Mouse (Mus musculus) hindbrain, embryonic 10.5 days (tissue): ENCODE data around the gene Sdf4. TPM values are rescaled to one million over a fixed set of nuclear protein-coding genes. Genes with fewer than 3 reads are reported as not detected.

Source experiments
- DNase-seq: peaks from one replicate; pipeline ENCODE4 v3.0.0-alpha.2; 2017; ENCODE audit warnings: low spot score
- H3K27ac ChIP-seq: fragments of 300-500 bp; sonication (generic); 2 replicates; pipeline ENCODE4 v1.5.1; 2016; ENCODE audit warnings: mild to moderate bottlenecking, moderate library complexity
- H3K27me3 ChIP-seq: fragments of 300-500 bp; sonication (generic); 2 replicates; pipeline ENCODE4 v1.6.1; 2016; ENCODE audit warnings: mild to moderate bottlenecking; ENCODE audit not compliant: poor library complexity, insufficient read depth, severe bottlenecking
- H3K36me3 ChIP-seq: fragments of 300-500 bp; sonication (generic); 2 replicates; pipeline ENCODE4 v1.6.1; 2016; ENCODE audit warnings: mild to moderate bottlenecking, moderate library complexity
- H3K4me1 ChIP-seq: fragments of 300-500 bp; sonication (generic); replicated peaks from 2 replicates; pipeline ENCODE4 v1.6.1; 2016; ENCODE audit warnings: mild to moderate bottlenecking
- H3K4me3 ChIP-seq: fragments of 300-500 bp; sonication (generic); 2 replicates; pipeline ENCODE4 v1.5.1; 2016; ENCODE audit warnings: mild to moderate bottlenecking, moderate library complexity
- H3K9me3 ChIP-seq: fragments of 300-500 bp; sonication (generic); 2 replicates; pipeline ENCODE4 v1.6.1; 2016; ENCODE audit warnings: mild to moderate bottlenecking, moderate library complexity
- WGBS: fragments of 180-500 bp; shearing (Covaris S2); methylation state at CpG from one replicate; pipeline ENCODE4 v1.1.7; 2016; 5-methylcytosine and 5-hydroxymethylcytosine counted together
- polyA plus RNA-seq: library from polyadenylated mRNA; unstranded; fragments of >200 nt; fragmentation: Nextera tagmentation; extraction: Ambion mirVana; gene quantifications from 2 replicates; pipeline ENCODE4 v1.2.1, GENCODE M21; 2016

The Sdf4 gene
- 131 and 135 TPM in 2 replicates for polyA plus RNA-seq

- peak; percentile 87 for DNase-seq
- under 1% methylated on average over 99 of the region's 99 CpGs for WGBS
- H3K4me3 ChIP-seq, result peak within 1 kb of the TSS; percentile 91
- peak within 1 kb of the TSS; percentile 97 for H3K27ac ChIP-seq
- H3K4me1 ChIP-seq, result peaks cover 36% of the 10 kb centered on the region
- H3K27me3 ChIP-seq, result no peaks in the 10 kb centered on the region
- no peaks in the 10 kb centered on the region for H3K9me3 ChIP-seq
- H3K36me3 ChIP-seq, result peaks cover 35% of the 10 kb centered on the region
Measured at GRCm38 (mm10) chr4:155992241-155992905, at the start of gene Sdf4, which contains the start of gene B3galt6. Gene Sdf4 (plus strand): TSS chr4:155992872. Gene B3galt6 (minus strand): TSS chr4:155992649.

- peak overlapping the region; percentile 97 for H3K4me3 ChIP-seq
- under 1% methylated on average over 17 of the region's 17 CpGs for WGBS
- peak overlapping the region; percentile 94 for H3K27ac ChIP-seq
- H3K36me3 ChIP-seq, result peaks cover 24% of the 10 kb centered on the region
- H3K4me1 ChIP-seq, result peaks cover 23% of the 10 kb centered on the region
- H3K27me3 ChIP-seq, result no peaks in the 10 kb centered on the region
- H3K9me3 ChIP-seq, result no peaks in the 10 kb centered on the region
- DNase-seq, result no peak
Measured at GRCm38 (mm10) chr4:155943049-155943452, 49.6 kb upstream of the Sdf4 start.

- no peaks in the 10 kb centered on the region for H3K27me3 ChIP-seq
- DNase-seq, result peak; percentile 98
- WGBS, result under 1% methylated on average over 85 of the region's 85 CpGs
- H3K4me1 ChIP-seq, result peaks cover 23% of the 10 kb centered on the region
- H3K9me3 ChIP-seq, result no peaks in the 10 kb centered on the region
- peaks cover 30% of the 10 kb centered on the region for H3K36me3 ChIP-seq
- H3K27ac ChIP-seq, result peak within 1 kb of the TSS; percentile 94
- peak within 1 kb of the TSS; percentile 97 for H3K4me3 ChIP-seq
Measured at GRCm38 (mm10) chr4:155943534-155944249, 49.0 kb upstream of the Sdf4 start, which contains the start of gene Ube2j2. Gene Ube2j2 (plus strand): TSS chr4:155943831.

DNA sequence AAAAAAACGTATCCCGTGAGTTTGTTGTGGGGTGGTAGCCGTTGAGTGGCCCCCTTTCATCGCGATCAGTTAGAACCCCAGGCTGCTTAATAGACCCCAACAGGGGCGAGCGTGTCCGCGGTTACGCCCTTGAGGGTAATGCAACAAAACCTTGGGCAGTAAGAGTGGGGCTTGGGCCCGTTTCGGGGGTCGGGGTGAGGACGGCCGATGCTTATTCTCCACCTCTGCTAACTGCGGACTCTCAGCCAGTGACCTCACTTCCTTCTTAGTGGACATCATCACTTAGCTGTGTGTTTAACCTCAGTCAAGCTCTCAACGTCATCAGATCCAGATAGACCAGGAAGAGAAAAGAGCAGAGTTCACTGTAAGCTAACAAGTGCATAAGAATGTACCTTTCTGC, 48.4 kb upstream of the Sdf4 start:
- Histone ChIP-seq H3K4me3 (peak overlapping the region; percentile 97), H3K27me3 (no peaks in the 10 kb centered on the region), H3K27ac (peak overlapping the region; percentile 94), H3K4me1 (peaks cover 23% of the 10 kb centered on the region), H3K9me3 (no peaks in the 10 kb centered on the region), H3K36me3 (peaks cover 36% of the 10 kb centered on the region)
- WGBS, result 1% methylated on average over 17 of the region's 17 CpGs
- DNase-seq, result no peak

- no peaks in the 10 kb centered on the region for H3K27me3 ChIP-seq
- no peak overlapping the region for H3K4me3 ChIP-seq
- peaks cover 23% of the 10 kb centered on the region for H3K4me1 ChIP-seq
- no peak overlapping the region for H3K27ac ChIP-seq
- H3K36me3 ChIP-seq, result peaks cover 64% of the 10 kb centered on the region
- DNase-seq, result no peak
- no peaks in the 10 kb centered on the region for H3K9me3 ChIP-seq
Measured at GRCm38 (mm10) chr4:155947094-155947493, 45.6 kb upstream of the Sdf4 start.

- Histone ChIP-seq H3K36me3 (peaks cover 83% of the 10 kb centered on the region), H3K4me1 (no peaks in the 10 kb centered on the region), H3K27ac (no peak overlapping the region), H3K9me3 (no peaks in the 10 kb centered on the region), H3K27me3 (no peaks in the 10 kb centered on the region), H3K4me3 (no peak overlapping the region)
- 94% methylated on average over 6 of the region's 6 CpGs for WGBS
- no peak for DNase-seq
Measured at GRCm38 (mm10) chr4:155955491-155955890, 37.2 kb upstream of the Sdf4 start.

GRCm38 (mm10) chr4:155959275-155959674, 33.4 kb upstream of the Sdf4 start:
- 13% methylated on average over 5 of the region's 5 CpGs for WGBS
- Histone ChIP-seq H3K4me3 (no peak overlapping the region), H3K27ac (no peak overlapping the region), H3K27me3 (no peaks in the 10 kb centered on the region), H3K4me1 (peaks cover 26% of the 10 kb centered on the region), H3K9me3 (no peaks in the 10 kb centered on the region), H3K36me3 (peaks cover 60% of the 10 kb centered on the region)
- DNase-seq, result peak; percentile 77

GRCm38 (mm10) chr4:155962167-155962971, 30.3 kb upstream of the Sdf4 start, which contains the start of gene C1qtnf12:
Gene C1qtnf12 (plus strand): TSS chr4:155962318.
- under 1% methylated on average over 42 of the region's 42 CpGs for WGBS
- DNase-seq, result peak; percentile 64
- H3K9me3 ChIP-seq, result no peaks in the 10 kb centered on the region
- peaks cover 55% of the 10 kb centered on the region for H3K36me3 ChIP-seq
- peaks cover 26% of the 10 kb centered on the region for H3K4me1 ChIP-seq
- H3K27ac ChIP-seq, result peak within 1 kb of the TSS; percentile 83
- peak within 1 kb of the TSS; percentile 58 for H3K4me3 ChIP-seq
- H3K27me3 ChIP-seq, result no peaks in the 10 kb centered on the region

- Histone ChIP-seq H3K27me3 (no peaks in the 10 kb centered on the region), H3K4me1 (peaks cover 26% of the 10 kb centered on the region), H3K27ac (peak overlapping the region; percentile 83), H3K9me3 (no peaks in the 10 kb centered on the region), H3K36me3 (peaks cover 48% of the 10 kb centered on the region), H3K4me3 (peak overlapping the region; percentile 58)
- no peak for DNase-seq
- WGBS, result 56% methylated on average over 7 of the region's 7 CpGs
Measured at GRCm38 (mm10) chr4:155963106-155963505, 29.6 kb upstream of the Sdf4 start.

GRCm38 (mm10) chr4:155964396-155964795, 28.3 kb upstream of the Sdf4 start:
- WGBS, result 88% methylated on average over 11 of the region's 11 CpGs
- H3K27ac ChIP-seq, result no peak overlapping the region
- H3K36me3 ChIP-seq, result peaks cover 41% of the 10 kb centered on the region
- H3K4me3 ChIP-seq, result no peak overlapping the region
- no peaks in the 10 kb centered on the region for H3K27me3 ChIP-seq
- H3K4me1 ChIP-seq, result peaks cover 26% of the 10 kb centered on the region
- no peak for DNase-seq
- H3K9me3 ChIP-seq, result no peaks in the 10 kb centered on the region

- DNase-seq, result no peak
- Histone ChIP-seq H3K36me3 (peaks cover 26% of the 10 kb centered on the region), H3K4me3 (no peak overlapping the region), H3K4me1 (peaks cover 15% of the 10 kb centered on the region), H3K9me3 (no peaks in the 10 kb centered on the region), H3K27me3 (no peaks in the 10 kb centered on the region), H3K27ac (no peak overlapping the region; the same call in 1 of the 2 replicates)
- WGBS, result 86% methylated on average over 13 of the region's 13 CpGs
Measured at GRCm38 (mm10) chr4:155969043-155969653, 23.5 kb upstream of the Sdf4 start.

DNA sequence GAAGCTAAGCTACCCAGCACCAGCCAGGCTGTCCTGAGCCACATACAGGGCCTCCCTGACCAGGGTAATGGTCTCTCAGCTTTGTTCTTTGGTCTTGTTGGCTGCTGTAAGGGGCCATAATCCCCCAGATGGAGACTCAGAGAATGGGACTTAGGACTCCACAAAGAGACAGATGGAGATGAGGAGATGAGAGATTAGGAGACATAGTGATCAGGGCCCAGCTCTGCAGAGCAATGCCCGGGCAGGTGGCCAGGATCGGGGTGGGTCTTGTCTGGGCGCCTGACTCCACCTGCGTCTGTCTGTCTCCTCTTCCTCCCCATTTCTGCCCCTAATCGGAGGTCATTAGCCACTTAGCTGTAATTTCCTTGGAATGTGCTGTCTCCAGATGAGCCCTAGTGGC, 22.4 kb upstream of the Sdf4 start:
- Histone ChIP-seq H3K27ac (no peak overlapping the region; the same call in 1 of the 2 replicates), H3K4me3 (no peak overlapping the region), H3K9me3 (no peaks in the 10 kb centered on the region), H3K4me1 (peaks cover 15% of the 10 kb centered on the region), H3K27me3 (no peaks in the 10 kb centered on the region), H3K36me3 (peaks cover 14% of the 10 kb centered on the region)
- DNase-seq, result no peak
- WGBS, result 89% methylated on average over 5 of the region's 5 CpGs
